Mouse (Mus musculus): ENCODE measurements around the gene Spns2. TPM values are rescaled to one million over a fixed set of nuclear protein-coding genes. Genes with fewer than 3 reads are reported as not detected.
"Not testable (repeated sequence)": the region's sequence is repeated elsewhere in the genome, so short reads cannot be mapped to it uniquely, and the experiment has no call there.

Spns2 gene
- polyA plus RNA-seq, 2 experiments = 3.8 to 8.6 TPM

DNA sequence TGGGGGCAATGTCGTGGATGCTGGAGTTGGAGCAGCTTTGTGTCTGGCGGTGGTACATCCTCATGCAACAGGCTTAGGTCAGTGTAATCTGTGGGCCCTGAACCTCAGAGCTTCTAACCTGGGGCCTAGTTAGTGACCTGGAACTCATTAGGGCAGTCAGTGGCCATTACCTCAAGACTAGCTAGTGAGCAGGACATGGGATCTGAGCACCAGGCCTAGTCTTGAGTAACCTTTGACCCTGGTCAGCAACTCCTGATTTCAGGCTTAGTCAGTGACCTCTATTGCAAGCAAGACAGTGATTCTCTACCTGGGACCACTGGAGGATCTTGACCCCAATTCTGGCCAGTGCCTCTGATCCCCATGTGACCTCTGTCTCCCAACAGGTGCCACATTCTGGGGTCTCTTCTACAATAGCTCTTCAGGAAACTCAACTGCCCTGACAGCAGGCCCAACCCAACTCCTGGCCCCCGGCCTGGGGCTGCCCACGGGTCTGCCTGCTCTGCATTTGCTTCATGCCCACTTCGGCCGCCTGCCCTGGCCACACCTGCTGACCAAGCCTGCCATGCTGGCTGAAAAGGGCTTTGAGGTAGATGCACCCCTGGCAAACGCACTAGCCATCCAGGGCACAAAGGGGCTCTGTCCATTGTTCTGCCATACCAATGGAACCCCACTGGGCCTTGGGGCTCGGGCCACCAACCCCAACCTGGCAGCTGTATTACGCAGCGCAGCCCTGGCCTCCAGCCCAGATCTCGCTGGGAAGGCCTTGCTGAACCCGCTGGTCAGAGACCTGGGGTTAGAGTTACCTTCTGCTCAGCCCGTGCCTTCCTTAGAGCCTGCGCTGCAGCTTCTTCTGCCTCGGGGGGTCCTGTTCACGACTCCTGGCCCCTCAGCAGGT, 52.7 kb downstream of the Spns2 start:
- Histone ChIP-seq H3K4me2 (ENCODE audit: low read depth) (no peak overlapping the region), H3K4me1 (replicated peaks; ENCODE audit: control insufficient read depth in 2 of 2, insufficient read depth in 2 of 2, low read length in 1 of 2) (peaks cover 0 to under 1% of the 10 kb centered on the region in 2 experiments; a peak in 3 of 4 replicates), H3K9ac (replicated peaks) (no peak overlapping the region), H3K9me3 (ENCODE audit: control insufficient read depth, low read length) (no peaks in the 10 kb centered on the region), H3K27ac (no peak overlapping the region), H3K36me3 (replicated peaks; ENCODE audit: control insufficient read depth, insufficient read depth, low read depth) (no peaks in the 10 kb centered on the region), H3K4me3 (ENCODE audit: insufficient read depth in 1 of 2, low read depth in 2 of 2, low read length in 2 of 2) (no peak overlapping the region), H3K27me3 (ENCODE audit: control insufficient read depth, insufficient read depth, low read length) (no peaks in the 10 kb centered on the region)
- no peak for TF ChIP-seq CTCF (IDR thresholded peaks at IDR 0.05; ENCODE audit: low read depth)
- TF ChIP-seq EP300 (IDR thresholded peaks at IDR 0.05; ENCODE audit: low read depth) = no peak
- ATAC-seq (ENCODE audit: insufficient read depth) (no peak), DNase-seq (ENCODE audit: low read depth in 3 of 3, low spot score in 3 of 3) (no peak)
- 73% methylated on average over 16 of the region's 16 CpGs for WGBS (ENCODE audit: insufficient replicate concordance)

DNA sequence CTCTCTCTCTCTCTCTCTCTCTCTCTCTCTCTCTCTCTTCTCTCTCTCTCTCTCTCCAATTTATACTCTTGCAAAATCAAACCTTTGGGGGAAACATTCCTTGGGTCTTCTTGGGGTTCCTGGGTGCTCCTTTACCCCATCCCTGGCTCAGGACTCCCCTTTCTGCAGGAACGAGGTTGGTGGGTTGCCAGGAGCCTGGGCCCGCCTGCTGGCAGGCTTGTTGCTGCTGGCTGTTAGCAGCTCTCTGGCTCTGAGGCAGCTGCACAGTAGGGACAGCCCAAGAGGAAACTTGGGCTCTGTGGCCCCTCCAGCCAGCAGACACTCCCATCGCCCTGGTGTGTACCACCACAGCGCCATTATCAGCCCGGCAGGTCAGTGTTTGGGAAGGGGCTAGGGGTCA, 53.4 kb downstream of the Spns2 start:
- Histone ChIP-seq H3K27me3 (ENCODE audit: control insufficient read depth, insufficient read depth, low read length) (no peaks in the 10 kb centered on the region), H3K36me3 (replicated peaks; ENCODE audit: control insufficient read depth, insufficient read depth, low read depth) (no peaks in the 10 kb centered on the region), H3K9me3 (ENCODE audit: control insufficient read depth, low read length) (no peaks in the 10 kb centered on the region), H3K9ac (replicated peaks) (no peak overlapping the region), H3K27ac (no peak overlapping the region), H3K4me1 (replicated peaks; ENCODE audit: control insufficient read depth in 2 of 2, insufficient read depth in 2 of 2, low read length in 1 of 2) (no peaks in the 10 kb centered on the region), H3K4me3 (ENCODE audit: insufficient read depth in 1 of 2, low read depth in 2 of 2, low read length in 2 of 2) (no peak overlapping the region), H3K4me2 (ENCODE audit: low read depth) (no peak overlapping the region)
- 64% methylated on average over 5 of the region's 5 CpGs for WGBS (ENCODE audit: insufficient replicate concordance)
- TF ChIP-seq EP300 (IDR thresholded peaks at IDR 0.05; ENCODE audit: low read depth) (no peak), CTCF (IDR thresholded peaks at IDR 0.05; ENCODE audit: low read depth) (no peak)
- ATAC-seq (ENCODE audit: insufficient read depth) = no peak
- no peak for DNase-seq (ENCODE audit: low read depth in 3 of 3, low spot score in 3 of 3)

GRCm38 (mm10) chr11:72435694-72436045, 54.0 kb downstream of the Spns2 start:
- 40% methylated on average over 2 of the region's 2 CpGs for WGBS (ENCODE audit: insufficient replicate concordance)
- no peak for TF ChIP-seq EP300 (IDR thresholded peaks at IDR 0.05; ENCODE audit: low read depth)
- no peak for TF ChIP-seq CTCF (IDR thresholded peaks at IDR 0.05; ENCODE audit: low read depth)
- no peaks in the 10 kb centered on the region for H3K4me1 ChIP-seq (replicated peaks; ENCODE audit: control insufficient read depth in 2 of 2, insufficient read depth in 2 of 2, low read length in 1 of 2)
- no peak for ATAC-seq (ENCODE audit: insufficient read depth)
- DNase-seq (ENCODE audit: low read depth in 3 of 3, low spot score in 3 of 3) = no peak
- no peak overlapping the region for H3K9ac ChIP-seq (replicated peaks)
- no peak overlapping the region for H3K4me3 ChIP-seq (ENCODE audit: insufficient read depth in 1 of 2, low read depth in 2 of 2, low read length in 2 of 2)
- no peaks in the 10 kb centered on the region for H3K36me3 ChIP-seq (replicated peaks; ENCODE audit: control insufficient read depth, insufficient read depth, low read depth)
- H3K9me3 ChIP-seq (ENCODE audit: control insufficient read depth, low read length) = no peaks in the 10 kb centered on the region
- no peak overlapping the region for H3K4me2 ChIP-seq (ENCODE audit: low read depth)
- H3K27ac ChIP-seq = no peak overlapping the region
- no peaks in the 10 kb centered on the region for H3K27me3 ChIP-seq (ENCODE audit: control insufficient read depth, insufficient read depth, low read length)

DNA sequence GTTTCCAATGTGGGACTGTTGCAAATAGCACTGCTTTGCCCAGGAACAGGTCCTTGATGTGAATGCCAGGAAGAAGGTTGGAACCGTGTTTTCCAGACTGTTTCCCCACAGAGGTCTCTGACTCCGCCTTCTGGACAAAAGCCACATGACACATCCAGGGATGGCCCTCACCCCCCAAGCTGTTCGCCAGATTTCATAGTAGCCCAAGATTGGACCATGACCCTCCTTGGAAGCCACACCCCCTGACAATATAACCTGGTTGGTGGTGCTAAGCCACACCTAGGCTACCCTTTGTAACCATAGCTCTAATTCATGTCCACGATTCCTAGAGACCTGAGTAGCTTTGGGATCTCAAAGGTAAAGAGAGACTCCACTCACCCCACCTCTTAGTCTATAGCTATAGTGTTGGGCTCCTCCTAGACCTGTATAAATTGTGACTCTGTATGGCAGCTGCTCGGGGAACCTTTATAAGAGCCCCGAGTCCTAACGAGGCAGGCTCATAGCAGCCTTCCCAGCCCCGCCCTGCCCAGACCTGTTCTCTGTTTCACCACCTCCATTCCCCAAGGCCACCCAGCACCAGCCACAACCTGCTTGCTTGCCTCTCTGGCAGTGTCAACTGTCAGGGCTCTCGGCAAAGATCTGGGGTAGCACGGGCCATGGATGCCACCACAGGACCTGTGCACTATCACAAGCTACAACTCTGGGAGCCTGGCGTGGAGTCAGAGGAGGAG, 54.6 kb downstream of the Spns2 start, which contains the start of gene Ggt6:
Ggt6 (plus strand) TSS at position 564 of the 731 bp plus-strand sequence.
- Histone ChIP-seq H3K27ac (no peak within 1 kb of the TSS), H3K9me3 (ENCODE audit: control insufficient read depth, low read length) (no peaks in the 10 kb centered on the region), H3K9ac (replicated peaks) (no peak within 1 kb of the TSS), H3K4me3 (ENCODE audit: insufficient read depth in 1 of 2, low read depth in 2 of 2, low read length in 2 of 2) (no peak within 1 kb of the TSS), H3K36me3 (replicated peaks; ENCODE audit: control insufficient read depth, insufficient read depth, low read depth) (no peaks in the 10 kb centered on the region), H3K4me1 (replicated peaks; ENCODE audit: control insufficient read depth in 2 of 2, insufficient read depth in 2 of 2, low read length in 1 of 2) (no peaks in the 10 kb centered on the region), H3K27me3 (ENCODE audit: control insufficient read depth, insufficient read depth, low read length) (no peaks in the 10 kb centered on the region), H3K4me2 (ENCODE audit: low read depth) (no peak within 1 kb of the TSS)
- ATAC-seq (ENCODE audit: insufficient read depth) (no peak), DNase-seq (ENCODE audit: low read depth in 3 of 3, low spot score in 3 of 3) (no peak)
- 52% methylated on average over 11 of the region's 11 CpGs for WGBS (ENCODE audit: insufficient replicate concordance)
- TF ChIP-seq CTCF (IDR thresholded peaks at IDR 0.05; ENCODE audit: low read depth) = 0 out of 2 replicates have a peak, but pooled peaks have one; percentile 6
- no peak for TF ChIP-seq EP300 (IDR thresholded peaks at IDR 0.05; ENCODE audit: low read depth)

DNA sequence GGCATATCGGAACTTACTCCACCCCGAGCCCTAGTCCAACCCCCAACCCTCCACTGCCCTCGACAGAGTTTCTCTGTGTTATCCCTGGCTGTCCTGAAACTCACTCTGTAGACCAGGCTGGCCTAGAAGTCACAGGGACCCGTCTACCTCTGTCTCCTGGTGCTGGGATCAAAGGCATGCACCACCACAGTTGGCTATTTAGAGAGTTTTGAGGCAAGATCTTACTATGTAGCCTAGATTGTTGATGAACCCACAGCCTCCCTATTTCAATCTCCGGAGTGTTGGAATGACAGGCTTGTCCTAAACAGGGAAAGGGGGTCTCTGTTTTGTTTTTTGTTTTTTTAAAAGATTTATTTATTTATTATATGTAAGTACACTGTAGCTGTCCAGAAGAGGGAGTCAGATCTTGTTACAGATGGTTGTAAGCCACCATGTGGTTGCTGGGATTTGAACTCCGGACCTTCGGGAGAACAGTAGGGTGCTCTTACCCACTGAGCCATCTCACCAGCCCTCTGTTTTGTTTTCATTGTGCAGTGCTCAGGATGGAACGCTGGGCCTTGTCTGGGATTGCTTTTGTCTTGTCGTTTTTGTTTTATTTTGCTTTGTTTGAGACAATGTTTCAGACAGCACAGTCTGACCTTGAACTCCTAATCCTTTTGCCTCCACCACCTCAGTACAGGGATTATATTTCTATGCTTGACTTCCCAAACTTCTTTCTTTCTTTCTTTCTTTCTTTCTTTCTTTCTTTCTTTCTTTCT, 59.2 kb downstream of the Spns2 start:
- not testable (repeated sequence) for H3K4me3 ChIP-seq (ENCODE audit: insufficient read depth in 1 of 2, low read depth in 2 of 2, low read length in 2 of 2); H3K36me3 ChIP-seq (replicated peaks; ENCODE audit: control insufficient read depth, insufficient read depth, low read depth); H3K27me3 ChIP-seq (ENCODE audit: control insufficient read depth, insufficient read depth, low read length); H3K4me2 ChIP-seq (ENCODE audit: low read depth); DNase-seq (ENCODE audit: low read depth in 3 of 3, low spot score in 3 of 3); H3K27ac ChIP-seq; H3K4me1 ChIP-seq (replicated peaks; ENCODE audit: control insufficient read depth in 2 of 2, insufficient read depth in 2 of 2, low read length in 1 of 2); H3K9me3 ChIP-seq (ENCODE audit: control insufficient read depth, low read length); H3K9ac ChIP-seq (replicated peaks); ATAC-seq (ENCODE audit: insufficient read depth)
- WGBS (ENCODE audit: insufficient replicate concordance) = 56% methylated on average over 9 of the region's 9 CpGs

Data from liver, embryonic 14.5 days (tissue).